Mouse (Mus musculus) kidney, embryonic 16.5 days (tissue): ENCODE results near the gene Nudt8. TPM values are rescaled to one million over a fixed set of nuclear protein-coding genes. Genes with fewer than 3 reads are reported as not detected.
"Not testable (repeated sequence)": the region's sequence is repeated elsewhere in the genome, so short reads cannot be mapped to it uniquely, and the experiment has no call there.

ENCODE experiments used
- ATAC-seq: fragments of 200-750 bp; cut with Nextera tagmentation; 2 replicates; pipeline ENCODE4 v1.8.0; 2017; ENCODE audit warnings: moderate TSS enrichment; ENCODE audit not compliant: low FRiP score, low TSS enrichment
- H3K27ac ChIP-seq: fragments of 300-500 bp; sonication (generic); 2 replicates; pipeline ENCODE4 v1.5.1; 2014; ENCODE audit warnings: low read length
- H3K27me3 ChIP-seq: fragments of 300-500 bp; sonication (generic); 2 replicates; pipeline ENCODE4 v1.6.1; 2014; ENCODE audit warnings: low read length, control low read depth, mixed read lengths; ENCODE audit not compliant: insufficient read depth
- H3K36me3 ChIP-seq: fragments of 300-500 bp; sonication (generic); 2 replicates; pipeline ENCODE4 v1.6.1; 2014; ENCODE audit warnings: low read length, control low read depth, mixed read lengths; ENCODE audit not compliant: insufficient read depth
- H3K4me1 ChIP-seq: fragments of 300-500 bp; sonication (generic); 2 replicates; pipeline ENCODE4 v1.6.1; 2014; ENCODE audit warnings: low read length, control low read depth, mixed read lengths; ENCODE audit not compliant: insufficient read depth
- H3K4me2 ChIP-seq: fragments of 300-500 bp; sonication (generic); replicated peaks from 2 replicates; pipeline ENCODE4 v1.6.1; 2014; ENCODE audit warnings: low read depth, low read length
- H3K4me3 ChIP-seq: fragments of 300-500 bp; sonication (generic); 2 replicates; pipeline ENCODE4 v1.5.1; 2014; ENCODE audit warnings: mild to moderate bottlenecking, low read length
- H3K9ac ChIP-seq: fragments of 300-500 bp; sonication (generic); replicated peaks from 2 replicates; pipeline ENCODE4 v1.6.1; 2014; ENCODE audit warnings: low read length
- H3K9me3 ChIP-seq: fragments of 300-500 bp; sonication (generic); 2 replicates; pipeline ENCODE4 v1.6.1; 2016; ENCODE audit warnings: low read length, control low read depth
- WGBS: fragments of 180-500 bp; shearing (Covaris S2); extraction: QIAGEN DNeasy Blood & Tissue Kit; methylation state at CpG from one replicate; pipeline ENCODE4 v1.1.7; 2014; 5-methylcytosine and 5-hydroxymethylcytosine counted together
- polyA plus RNA-seq: library from polyadenylated mRNA; unstranded; fragments of >200 nt; fragmentation: Nextera tagmentation; extraction: Ambion mirVana; gene quantifications from 2 replicates; pipeline ENCODE4 v1.2.1, GENCODE M21; 2015

Nudt8 gene
- polyA plus RNA-seq, 1 experiment from 2014 or later: 39.8 TPM

GRCm38 (mm10) chr19:4040941-4041340 lies 40.6 kb downstream of the Nudt8 start:
- peaks cover 17% of the 10 kb centered on the region for H3K4me1 ChIP-seq
- H3K9ac ChIP-seq, ATAC-seq, H3K4me3 ChIP-seq, H3K4me2 ChIP-seq, H3K9me3 ChIP-seq, H3K27me3 ChIP-seq, H3K27ac ChIP-seq, H3K36me3 ChIP-seq: not testable (repeated sequence)
- 77% methylated on average over 5 of the region's 5 CpGs for WGBS

- not testable (repeated sequence) for H3K4me2 ChIP-seq, ATAC-seq, H3K36me3 ChIP-seq, H3K27me3 ChIP-seq, H3K9me3 ChIP-seq, H3K27ac ChIP-seq, H3K4me3 ChIP-seq, H3K9ac ChIP-seq
- H3K4me1 ChIP-seq: peaks cover 12% of the 10 kb centered on the region
- WGBS: 92% methylated on average over 3 of the region's 4 CpGs
Observed at GRCm38 (mm10) chr19:4041500-4041899, 41.1 kb downstream of the Nudt8 start.

- Histone ChIP-seq H3K9ac (no peak overlapping the region), H3K4me3 (no peak overlapping the region), H3K36me3 (no peaks in the 10 kb centered on the region), H3K27ac (no peak overlapping the region), H3K4me1 (peaks cover 9% of the 10 kb centered on the region; the same call in 1 of the 2 replicates), H3K27me3 (no peaks in the 10 kb centered on the region), H3K4me2 (no peak overlapping the region), H3K9me3 (no peaks in the 10 kb centered on the region)
- no peak for ATAC-seq
- 73% methylated on average over 14 of the region's 14 CpGs for WGBS
Observed at GRCm38 (mm10) chr19:4042124-4042523, 41.7 kb downstream of the Nudt8 start.

- not testable (repeated sequence) for H3K27me3 ChIP-seq, H3K4me3 ChIP-seq, H3K9ac ChIP-seq, H3K27ac ChIP-seq, H3K4me2 ChIP-seq, ATAC-seq, H3K36me3 ChIP-seq, H3K9me3 ChIP-seq, H3K4me1 ChIP-seq
- WGBS: 88% methylated on average over 5 of the region's 5 CpGs
Observed at GRCm38 (mm10) chr19:4044109-4044508, 43.7 kb downstream of the Nudt8 start.

DNA sequence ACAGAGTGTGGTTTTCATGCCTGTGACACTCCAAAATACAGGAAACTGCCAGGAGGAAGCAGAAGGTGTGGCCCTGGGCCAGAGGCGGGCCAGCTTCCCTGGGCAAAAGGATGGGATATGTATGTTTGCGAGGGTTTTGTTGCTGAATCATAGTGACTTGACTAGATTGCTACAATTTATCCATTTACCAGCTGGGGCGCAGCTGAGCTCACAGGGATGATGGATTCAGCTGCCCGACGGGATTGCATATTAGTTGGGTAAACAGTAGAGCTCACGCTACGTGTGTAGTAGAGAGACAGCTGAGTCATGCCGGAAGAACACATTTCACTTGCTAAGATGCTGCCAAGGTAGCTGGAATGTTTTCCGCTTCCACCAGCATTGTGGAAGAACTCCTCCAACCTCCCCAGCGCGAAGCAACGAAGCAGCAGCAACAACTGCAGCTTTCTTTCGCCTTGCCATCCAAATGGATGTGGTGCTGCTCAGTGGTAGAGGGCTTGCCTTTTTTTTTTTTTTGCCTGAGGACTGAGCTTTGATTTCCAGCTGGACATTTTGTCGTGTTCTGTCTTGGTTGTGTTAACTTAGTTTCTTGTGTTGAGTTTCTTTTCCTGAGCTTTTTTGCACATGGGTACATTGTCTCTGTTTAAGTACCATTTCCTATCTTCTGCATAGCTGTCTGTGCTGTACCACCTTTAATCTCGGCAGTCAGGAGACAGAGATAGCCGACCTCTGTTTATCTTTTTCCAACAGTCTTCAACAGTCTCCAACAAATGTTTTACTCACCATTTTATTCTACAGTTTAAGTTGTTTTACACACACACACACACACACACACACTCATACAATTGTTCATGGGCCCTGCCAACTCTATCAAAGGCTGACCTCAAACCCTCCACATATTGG lies 45.8 kb downstream of the Nudt8 start, which contains the start of gene Gstp2:
Gstp2 (minus strand) TSS at position 58 of the 900 bp plus-strand sequence.
- Histone ChIP-seq H3K9ac (no peak within 1 kb of the TSS), H3K4me1 (no peaks in the 10 kb centered on the region), H3K27ac (no peak within 1 kb of the TSS; the same call in 1 of the 2 replicates), H3K4me3 (no peak within 1 kb of the TSS), H3K36me3 (no peaks in the 10 kb centered on the region), H3K27me3 (no peaks in the 10 kb centered on the region), H3K4me2 (peak within 1 kb of the TSS; percentile 33), H3K9me3 (no peaks in the 10 kb centered on the region; the same call in 1 of the 2 replicates)
- WGBS: 45% methylated on average over 16 of the region's 16 CpGs
- ATAC-seq: no peak

GRCm38 (mm10) chr19:4046866-4047254 lies 46.5 kb downstream of the Nudt8 start:
- WGBS: 85% methylated on average over 8 of the region's 8 CpGs
- H3K36me3 ChIP-seq: no peaks in the 10 kb centered on the region
- H3K27ac ChIP-seq: no peak overlapping the region
- ATAC-seq: no peak
- no peak overlapping the region for H3K4me2 ChIP-seq
- H3K4me3 ChIP-seq: no peak overlapping the region
- no peak overlapping the region for H3K9ac ChIP-seq
- H3K9me3 ChIP-seq: no peaks in the 10 kb centered on the region; the same call in 1 of the 2 replicates
- H3K27me3 ChIP-seq: no peaks in the 10 kb centered on the region
- H3K4me1 ChIP-seq: no peaks in the 10 kb centered on the region

- Histone ChIP-seq H3K4me3 (no peak overlapping the region), H3K9me3 (no peaks in the 10 kb centered on the region; the same call in 1 of the 2 replicates), H3K36me3 (no peaks in the 10 kb centered on the region), H3K4me1 (no peaks in the 10 kb centered on the region), H3K27ac (no peak overlapping the region), H3K9ac (no peak overlapping the region), H3K27me3 (no peaks in the 10 kb centered on the region), H3K4me2 (no peak overlapping the region)
- ATAC-seq: no peak
- 21% methylated on average over 4 of the region's 4 CpGs for WGBS
Observed at GRCm38 (mm10) chr19:4047859-4048258, 47.5 kb downstream of the Nudt8 start.

GRCm38 (mm10) chr19:4049069-4049468 lies 48.7 kb downstream of the Nudt8 start:
- ATAC-seq, H3K36me3 ChIP-seq, H3K9me3 ChIP-seq, H3K27ac ChIP-seq, H3K4me1 ChIP-seq, H3K9ac ChIP-seq, H3K4me3 ChIP-seq, H3K27me3 ChIP-seq, H3K4me2 ChIP-seq: not testable (repeated sequence)
- WGBS: 79% methylated on average over 5 of the region's 5 CpGs

GRCm38 (mm10) chr19:4051016-4051415 lies 50.6 kb downstream of the Nudt8 start:
- ATAC-seq: no peak
- H3K9ac ChIP-seq: no peak overlapping the region
- no peak overlapping the region for H3K4me2 ChIP-seq
- WGBS: 91% methylated on average over 5 of the region's 5 CpGs
- H3K4me3 ChIP-seq: no peak overlapping the region
- no peaks in the 10 kb centered on the region for H3K36me3 ChIP-seq
- no peaks in the 10 kb centered on the region for H3K4me1 ChIP-seq
- H3K27ac ChIP-seq: no peak overlapping the region
- H3K9me3 ChIP-seq: no peaks in the 10 kb centered on the region; the same call in 1 of the 2 replicates
- no peaks in the 10 kb centered on the region for H3K27me3 ChIP-seq
